Comparison of ENCODE assay signal across 9 mouse cellular contexts in the genomic region with DNA sequence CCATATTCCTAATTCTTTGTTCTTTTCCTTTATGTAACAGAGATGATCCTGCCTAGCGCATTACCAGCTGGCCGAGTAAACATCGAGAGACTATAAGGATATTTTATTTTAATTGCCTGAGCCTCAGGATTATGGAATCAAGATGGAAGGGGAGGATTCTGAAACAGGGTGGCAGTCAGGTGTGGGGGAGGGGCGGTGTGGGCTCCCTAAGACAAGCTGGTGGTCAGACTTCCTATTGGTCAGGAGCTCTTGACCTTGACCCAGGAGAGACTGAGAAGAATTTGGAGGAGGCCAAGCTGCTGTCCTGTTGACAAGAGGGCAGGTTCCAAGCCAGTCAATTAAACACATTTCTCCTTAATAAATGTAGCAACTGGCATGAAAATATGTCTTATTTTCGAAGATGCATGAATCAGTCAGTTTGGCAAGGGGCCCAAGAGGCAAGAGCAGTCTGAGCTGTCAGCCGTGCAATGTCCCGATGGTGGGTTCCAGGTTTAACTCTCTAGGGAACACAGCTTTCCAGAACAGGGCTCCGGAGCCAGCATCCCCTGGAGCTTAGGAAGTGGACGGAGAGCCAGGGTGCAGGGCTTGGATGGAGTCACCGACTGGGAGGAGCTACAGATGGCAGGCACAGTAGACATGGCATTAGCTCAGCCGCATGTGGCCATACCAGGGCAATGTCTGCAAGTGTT. TPM values are rescaled to one million over a fixed set of nuclear protein-coding genes. Genes with fewer than 3 reads are reported as not detected.
DNase-seq lines count a peak whose midpoint lies in the region; ATAC-seq lines count a peak whose summit lies in the region.
"Had no signal": no experiment of that assay in that cellular context is flagged by ENCODE, and none has a peak within 500 bp of the region (broad histone marks: within the 10 kb centered on the region; RNA-seq: fewer than 3 reads in every experiment).

No protein-coding gene starts in this region.

- H3K4me1 ChIP-seq in forebrain, embryonic 13.5 days, result no peaks in the 10 kb centered on the region
- H3K4me1 ChIP-seq in forebrain, embryonic 10.5 days, result no peaks in the 10 kb centered on the region
- peaks cover 8% of the 10 kb centered on the region for H3K4me1 ChIP-seq in forebrain, embryonic 16.5 days (replicated peaks; ENCODE audit: control insufficient read depth, insufficient read depth, low read length)
- H3K4me1 ChIP-seq in hindbrain, embryonic 12.5 days, result no peaks in the 10 kb centered on the region
- H3K4me1 ChIP-seq in midbrain, embryonic 14.5 days (ENCODE audit: control insufficient read depth, insufficient read depth, low read length), result no peaks in the 10 kb centered on the region
- 0 out of 2 replicates have a peak, but pooled peaks cover 4% of the 10 kb centered on the region for H3K4me1 ChIP-seq in kidney, embryonic 14.5 days (ENCODE audit: control insufficient read depth, insufficient read depth, low read length)

- no peak overlapping the region for H3K4me3 ChIP-seq in forebrain, embryonic 13.5 days
- H3K4me3 ChIP-seq in forebrain, embryonic 10.5 days, result no peak overlapping the region
- no peak overlapping the region for H3K4me3 ChIP-seq in forebrain, embryonic 16.5 days (replicated peaks; ENCODE audit: low read length)
- no peak overlapping the region for H3K4me3 ChIP-seq in hindbrain, embryonic 12.5 days
- no peak overlapping the region for H3K4me3 ChIP-seq in midbrain, embryonic 14.5 days (replicated peaks; ENCODE audit: low read depth, low read length)
- H3K4me3 ChIP-seq in kidney, embryonic 14.5 days (ENCODE audit: low read length), result no peak overlapping the region
- H3K4me3 ChIP-seq: kidney, embryonic 15.5 days had no signal

- 82% methylated on average over 11 of the region's 11 CpGs for WGBS in forebrain, embryonic 13.5 days
- 90% methylated on average over 11 of the region's 11 CpGs for WGBS in forebrain, embryonic 10.5 days
- WGBS in forebrain, embryonic 16.5 days, result 59% methylated on average over 11 of the region's 11 CpGs
- WGBS in hindbrain, embryonic 12.5 days, result 88% methylated on average over 11 of the region's 11 CpGs
- 83% methylated on average over 11 of the region's 11 CpGs for WGBS in midbrain, embryonic 14.5 days
- WGBS in kidney, embryonic 14.5 days, result 78% methylated on average over 11 of the region's 11 CpGs

- intact Hi-C loops in left cerebral cortex, postnatal 10 days (cut with DNase I), result no loop called here

- no peak overlapping the region for H3K4me2 ChIP-seq in forebrain, embryonic 13.5 days
- H3K4me2 ChIP-seq in forebrain, embryonic 16.5 days (ENCODE audit: low read length), result no peak overlapping the region
- H3K4me2 ChIP-seq in hindbrain, embryonic 12.5 days (replicated peaks), result no peak overlapping the region
- H3K4me2 ChIP-seq in midbrain, embryonic 14.5 days (ENCODE audit: low read length), result no peak overlapping the region
- H3K4me2 ChIP-seq in kidney, embryonic 14.5 days (replicated peaks; ENCODE audit: low read depth, low read length), result no peak overlapping the region
- H3K4me2 ChIP-seq: kidney, embryonic 15.5 days had no signal

- H3K27me3 ChIP-seq in forebrain, embryonic 13.5 days, result peaks cover 3% of the 10 kb centered on the region; the same call in 1 of the 2 replicates
- H3K27me3 ChIP-seq in forebrain, embryonic 10.5 days (ENCODE audit: poor library complexity, severe bottlenecking), result no peaks in the 10 kb centered on the region
- H3K27me3 ChIP-seq in forebrain, embryonic 16.5 days (replicated peaks; ENCODE audit: control insufficient read depth, insufficient read depth, low read length), result no peaks in the 10 kb centered on the region
- no peaks in the 10 kb centered on the region for H3K27me3 ChIP-seq in hindbrain, embryonic 12.5 days
- H3K27me3 ChIP-seq in midbrain, embryonic 14.5 days (ENCODE audit: control insufficient read depth, insufficient read depth, low read length), result no peaks in the 10 kb centered on the region
- no peaks in the 10 kb centered on the region for H3K27me3 ChIP-seq in kidney, embryonic 14.5 days (ENCODE audit: control insufficient read depth, insufficient read depth, low read length)
- H3K27me3 ChIP-seq: kidney, embryonic 15.5 days had no signal

- H3K9ac ChIP-seq in forebrain, embryonic 13.5 days, result no peak overlapping the region
- H3K9ac ChIP-seq in forebrain, embryonic 16.5 days (replicated peaks; ENCODE audit: low read depth, low read length), result no peak overlapping the region
- H3K9ac ChIP-seq in hindbrain, embryonic 12.5 days, result no peak overlapping the region
- H3K9ac ChIP-seq in midbrain, embryonic 14.5 days (replicated peaks; ENCODE audit: low read length), result no peak overlapping the region
- no peak overlapping the region for H3K9ac ChIP-seq in kidney, embryonic 14.5 days (ENCODE audit: low read depth, low read length)
- H3K9ac ChIP-seq: kidney, embryonic 15.5 days had no signal

- H3K9me3 ChIP-seq in forebrain, embryonic 13.5 days (replicated peaks), result no peaks in the 10 kb centered on the region
- H3K9me3 ChIP-seq in forebrain, embryonic 10.5 days, result no peaks in the 10 kb centered on the region
- no peaks in the 10 kb centered on the region for H3K9me3 ChIP-seq in forebrain, embryonic 16.5 days (ENCODE audit: control insufficient read depth, low read length)
- no peaks in the 10 kb centered on the region for H3K9me3 ChIP-seq in hindbrain, embryonic 12.5 days (replicated peaks)
- no peaks in the 10 kb centered on the region for H3K9me3 ChIP-seq in midbrain, embryonic 14.5 days (ENCODE audit: control insufficient read depth, low read length)
- no peaks in the 10 kb centered on the region for H3K9me3 ChIP-seq in kidney, embryonic 14.5 days (ENCODE audit: control insufficient read depth, low read length)
- H3K9me3 ChIP-seq: kidney, embryonic 15.5 days had no signal

- ATAC-seq in forebrain, embryonic 13.5 days, result peak; percentile 27; the same call in 1 of the 2 replicates
- peak; percentile 65 for ATAC-seq in forebrain, embryonic 16.5 days
- no peak for ATAC-seq in hindbrain, embryonic 12.5 days (ENCODE audit: low FRiP score)
- ATAC-seq in midbrain, embryonic 14.5 days (ENCODE audit: low FRiP score, low TSS enrichment), result no peak
- ATAC-seq in kidney, embryonic 14.5 days (ENCODE audit: low FRiP score, low TSS enrichment), result no peak

- DNase-seq in forebrain, embryonic 10.5 days (ENCODE audit: extremely low spot score, low spot score), result no peak
- peak; percentile 73 for DNase-seq in adrenal gland, postnatal 10 days
- peak; percentile 57 to 58 for DNase-seq in left cerebral cortex, postnatal 10 days (ENCODE audit: extremely low spot score in 1 of 2, low spot score in 2 of 2)
- DNase-seq in midbrain, embryonic 14.5 days, result no peak

- H3K36me3 ChIP-seq in forebrain, embryonic 13.5 days (ENCODE audit: poor library complexity, severe bottlenecking), result no peaks in the 10 kb centered on the region
- H3K36me3 ChIP-seq in forebrain, embryonic 10.5 days (replicated peaks), result no peaks in the 10 kb centered on the region
- H3K36me3 ChIP-seq in forebrain, embryonic 16.5 days (ENCODE audit: control insufficient read depth, insufficient read depth), result no peaks in the 10 kb centered on the region
- no peaks in the 10 kb centered on the region for H3K36me3 ChIP-seq in hindbrain, embryonic 12.5 days
- H3K36me3 ChIP-seq in midbrain, embryonic 14.5 days (ENCODE audit: control insufficient read depth, insufficient read depth, low read length), result no peaks in the 10 kb centered on the region
- no peaks in the 10 kb centered on the region for H3K36me3 ChIP-seq in kidney, embryonic 14.5 days (ENCODE audit: control insufficient read depth, insufficient read depth, low read length)
- H3K36me3 ChIP-seq: kidney, embryonic 15.5 days had no signal

- H3K27ac ChIP-seq in forebrain, embryonic 13.5 days, result peak overlapping the region; percentile 22; the same call in 1 of the 2 replicates
- no peak overlapping the region for H3K27ac ChIP-seq in forebrain, embryonic 10.5 days
- peak overlapping the region; percentile 68 for H3K27ac ChIP-seq in forebrain, embryonic 16.5 days (ENCODE audit: low read length)
- no peak overlapping the region for H3K27ac ChIP-seq in hindbrain, embryonic 12.5 days
- no peak overlapping the region for H3K27ac ChIP-seq in midbrain, embryonic 14.5 days (replicated peaks; ENCODE audit: low read depth, low read length)
- H3K27ac ChIP-seq in kidney, embryonic 14.5 days (ENCODE audit: low read depth, low read length), result no peak overlapping the region
- H3K27ac ChIP-seq: kidney, embryonic 15.5 days had no signal

RNA-seq across cellular contexts. Expression of gene Adamts2, which starts 55.3 kb away (rescaled TPM):
- polyA plus RNA-seq in forebrain, embryonic 13.5 days (2015; fragmentation: Nextera tagmentation; extraction: Ambion mirVana), result 0.65 and 0.96 TPM in 2 replicates
- polyA plus RNA-seq in forebrain, embryonic 10.5 days (2016; fragmentation: Nextera tagmentation; extraction: Ambion mirVana), result 0.19 and 0.60 TPM in 2 replicates
- 10 to 100 TPM; 17.6 to 19.4 TPM for total RNA-seq in adrenal gland, postnatal 10 days (2021)
- 3.4 and 4.5 TPM in 2 replicates for polyA plus RNA-seq in forebrain, embryonic 16.5 days (2015; fragmentation: Nextera tagmentation; extraction: Ambion mirVana)
- 10 to 100 TPM; 11.1 to 14.3 TPM for total RNA-seq in left cerebral cortex, postnatal 10 days (2021)
- 7.1 and 9.0 TPM in 2 replicates for polyA plus RNA-seq in hindbrain, embryonic 12.5 days (2016; fragmentation: Nextera tagmentation; extraction: Ambion mirVana)
- polyA plus RNA-seq in midbrain, embryonic 14.5 days (2014; fragmentation: Nextera tagmentation; extraction: Ambion mirVana), result 2.7 and 3.4 TPM in 2 replicates
- polyA plus RNA-seq in kidney, embryonic 14.5 days (2014; fragmentation: Nextera tagmentation; extraction: Ambion mirVana), result 2.4 and 2.8 TPM in 2 replicates

Comparison
In these comparisons a context has a peak if more than half of its experiments do, and no peak if none do; other contexts are left out.
1. H3K27ac ChIP-seq: peak in forebrain, embryonic 13.5 days (single experiment) and forebrain, embryonic 16.5 days (single experiment); none in forebrain, embryonic 10.5 days (single experiment), hindbrain, embryonic 12.5 days (single experiment), midbrain, embryonic 14.5 days (single experiment) and kidney, embryonic 14.5 days (single experiment).
2. ATAC-seq: peak in forebrain, embryonic 13.5 days (single experiment) and forebrain, embryonic 16.5 days (single experiment); none in hindbrain, embryonic 12.5 days (single experiment), midbrain, embryonic 14.5 days (single experiment) and kidney, embryonic 14.5 days (single experiment).
3. DNase-seq: peak in adrenal gland, postnatal 10 days (single experiment) and left cerebral cortex, postnatal 10 days (2 of 2); none in forebrain, embryonic 10.5 days (single experiment) and midbrain, embryonic 14.5 days (single experiment).